Mouse (Mus musculus) liver, postnatal 0 days (tissue): Measurements from ENCODE around the gene Trpm6. TPM values are rescaled to one million over a fixed set of nuclear protein-coding genes. Genes with fewer than 3 reads are reported as not detected.

ENCODE experiments used
- ATAC-seq: fragments of 200-750 bp; cut with Nextera tagmentation; 2 replicates; pipeline ENCODE4 v1.8.0; 2017; ENCODE audit warnings: mild to moderate bottlenecking, moderate library complexity
- DNase-seq: peaks from one replicate; pipeline ENCODE4 v3.0.0-alpha.2; 2016
- H3K27ac ChIP-seq: fragments of 300-500 bp; sonication (generic); 2 replicates; pipeline ENCODE4 v1.5.1; 2014; ENCODE audit warnings: antibody characterized with exemption, moderate library complexity, mild to moderate bottlenecking, low read depth
- H3K27me3 ChIP-seq: fragments of 300-500 bp; sonication (generic); 2 replicates; pipeline ENCODE4 v1.6.1; 2014; ENCODE audit warnings: low read length, control low read depth, mixed read lengths; ENCODE audit not compliant: insufficient read depth
- H3K36me3 ChIP-seq: fragments of 300-500 bp; sonication (generic); replicated peaks from 2 replicates; pipeline ENCODE4 v1.6.1; 2014; ENCODE audit warnings: mild to moderate bottlenecking, control low read depth, low read length, moderate library complexity, mixed read lengths; ENCODE audit not compliant: insufficient read depth
- H3K4me1 ChIP-seq: fragments of 300-500 bp; sonication (generic); 2 replicates; pipeline ENCODE4 v1.6.1; 2014; ENCODE audit warnings: antibody characterized with exemption, mild to moderate bottlenecking, control low read depth; ENCODE audit not compliant: insufficient read depth
- H3K4me2 ChIP-seq: fragments of 300-500 bp; sonication (generic); 2 replicates; pipeline ENCODE4 v1.6.1; 2014; ENCODE audit warnings: low read depth, mild to moderate bottlenecking, low read length, moderate library complexity, mixed read lengths
- H3K4me3 ChIP-seq: fragments of 300-500 bp; sonication (generic); 2 replicates; pipeline ENCODE4 v1.5.1; 2014; ENCODE audit warnings: low read depth, low read length
- H3K9ac ChIP-seq: fragments of 300-500 bp; sonication (generic); replicated peaks from 2 replicates; pipeline ENCODE4 v1.6.1; 2014; ENCODE audit warnings: mild to moderate bottlenecking, moderate library complexity
- H3K9me3 ChIP-seq: fragments of 300-500 bp; sonication (generic); 2 replicates; pipeline ENCODE4 v1.6.1; 2016; ENCODE audit warnings: mild to moderate bottlenecking, control low read depth, low read length, mixed read lengths
- CTCF ChIP-seq: sonication (generic); IDR thresholded peaks from 2 replicates; pipeline ENCODE4 v1.5.1; 2016; ENCODE audit warnings: antibody characterized with exemption, low read depth
- EP300 ChIP-seq: IDR thresholded peaks from 2 replicates; pipeline ENCODE4 v1.6.1; 2016; ENCODE audit warnings: antibody characterized with exemption, low read depth, mild to moderate bottlenecking
- WGBS: fragments of 180-500 bp; shearing (Covaris S2); extraction: QIAGEN DNeasy Blood & Tissue Kit; methylation state at CpG from one replicate; pipeline ENCODE4 v1.1.7; 2014; ENCODE audit not compliant: insufficient replicate concordance; 5-methylcytosine and 5-hydroxymethylcytosine counted together
- polyA plus RNA-seq: library from polyadenylated mRNA; unstranded; fragments of >200 nt; fragmentation: Nextera tagmentation; extraction: Ambion mirVana; gene quantifications from 2 replicates; pipeline ENCODE4 v1.2.1, GENCODE M21; 2015

The Trpm6 gene
- polyA plus RNA-seq, 1 experiment from 2014 or later: 0.05 TPM

- ATAC-seq (no peak), DNase-seq (peak; percentile 77)
- peaks cover 12% of the 10 kb centered on the region for H3K4me1 ChIP-seq
- no peak overlapping the region for H3K4me2 ChIP-seq
- no peak overlapping the region for H3K9ac ChIP-seq
- H3K36me3 ChIP-seq: peaks cover 7% of the 10 kb centered on the region; the same call in 1 of the 2 replicates
- 30% methylated on average over 1 of the region's 1 CpGs for WGBS
- no peaks in the 10 kb centered on the region for H3K27me3 ChIP-seq
- no peak overlapping the region for H3K27ac ChIP-seq
- H3K9me3 ChIP-seq: no peaks in the 10 kb centered on the region
- no peak overlapping the region for H3K4me3 ChIP-seq
- TF ChIP-seq EP300: no peak
- TF ChIP-seq CTCF: peak; percentile 88
These were observed 33.4 kb upstream of the Trpm6 start for GRCm38 (mm10) chr19:18716374-18716773.

DNA sequence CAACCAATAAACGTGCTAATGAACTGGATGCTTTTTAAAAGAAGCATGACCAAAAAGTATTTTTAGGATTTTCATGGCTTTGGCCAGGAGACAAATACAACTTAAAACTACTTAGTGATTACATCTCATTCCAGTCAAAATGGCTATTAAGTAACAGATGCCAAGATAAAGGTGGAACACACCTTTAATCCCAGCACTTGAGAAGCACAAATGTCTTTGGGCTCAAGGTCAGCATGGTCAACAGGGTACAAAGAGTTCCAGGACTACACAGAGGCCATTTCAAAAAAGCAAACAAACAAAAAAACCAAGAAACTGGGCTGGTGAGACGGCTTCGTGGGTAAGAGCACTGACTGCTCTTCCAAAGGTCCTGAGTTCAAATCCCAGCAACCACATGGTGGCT lies 29.4 kb upstream of the Trpm6 start:
- DNase-seq: no peak
- 85% methylated on average over 3 of the region's 3 CpGs for WGBS
- no peaks in the 10 kb centered on the region for H3K27me3 ChIP-seq
- H3K4me2 ChIP-seq: no peak overlapping the region
- ATAC-seq: no peak
- no peak overlapping the region for H3K9ac ChIP-seq
- no peaks in the 10 kb centered on the region for H3K9me3 ChIP-seq
- no peaks in the 10 kb centered on the region for H3K4me1 ChIP-seq
- H3K27ac ChIP-seq: no peak overlapping the region
- H3K36me3 ChIP-seq: peaks cover 7% of the 10 kb centered on the region; the same call in 1 of the 2 replicates
- TF ChIP-seq CTCF (no peak), EP300 (no peak)
- no peak overlapping the region for H3K4me3 ChIP-seq

GRCm38 (mm10) chr19:18725186-18725585 lies 24.6 kb upstream of the Trpm6 start:
- Histone ChIP-seq H3K9me3 (no peaks in the 10 kb centered on the region), H3K27me3 (no peaks in the 10 kb centered on the region), H3K36me3 (no peaks in the 10 kb centered on the region), H3K4me1 (no peaks in the 10 kb centered on the region), H3K9ac (no peak overlapping the region), H3K27ac (no peak overlapping the region), H3K4me2 (no peak overlapping the region), H3K4me3 (no peak overlapping the region)
- ATAC-seq (no peak), DNase-seq (no peak)
- TF ChIP-seq CTCF (0 out of 2 replicates have a peak, but pooled peaks have one; percentile 21), EP300 (no peak)
- 72% methylated on average over 2 of the region's 2 CpGs for WGBS

DNA sequence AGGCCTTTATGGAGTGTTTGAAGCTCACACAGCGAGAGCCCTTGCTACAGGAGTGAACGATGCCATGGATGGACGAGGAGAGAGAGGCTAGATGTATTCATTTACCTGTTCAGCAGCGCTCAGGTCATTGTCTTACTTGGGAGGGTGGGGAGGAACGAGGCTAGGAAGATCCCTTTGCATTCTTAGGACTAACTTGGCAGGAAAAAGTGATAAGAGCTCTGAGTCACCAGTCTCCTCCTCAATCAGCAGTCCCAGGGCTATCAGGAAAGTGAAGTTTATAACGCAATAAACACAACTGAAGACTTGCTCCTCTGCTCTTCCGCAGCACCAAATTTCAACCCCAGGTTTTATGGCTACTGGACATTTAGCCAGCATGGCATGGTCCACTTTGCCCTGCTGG lies 19.5 kb upstream of the Trpm6 start:
- H3K36me3 ChIP-seq: no peaks in the 10 kb centered on the region
- H3K9ac ChIP-seq: no peak overlapping the region
- no peaks in the 10 kb centered on the region for H3K9me3 ChIP-seq
- no peaks in the 10 kb centered on the region for H3K27me3 ChIP-seq
- H3K4me1 ChIP-seq: no peaks in the 10 kb centered on the region
- no peak overlapping the region for H3K4me2 ChIP-seq
- no peak for ATAC-seq
- H3K4me3 ChIP-seq: no peak overlapping the region
- H3K27ac ChIP-seq: no peak overlapping the region
- TF ChIP-seq EP300: no peak
- no peak for TF ChIP-seq CTCF
- WGBS: 56% methylated on average over 7 of the region's 7 CpGs
- DNase-seq: no peak

DNA sequence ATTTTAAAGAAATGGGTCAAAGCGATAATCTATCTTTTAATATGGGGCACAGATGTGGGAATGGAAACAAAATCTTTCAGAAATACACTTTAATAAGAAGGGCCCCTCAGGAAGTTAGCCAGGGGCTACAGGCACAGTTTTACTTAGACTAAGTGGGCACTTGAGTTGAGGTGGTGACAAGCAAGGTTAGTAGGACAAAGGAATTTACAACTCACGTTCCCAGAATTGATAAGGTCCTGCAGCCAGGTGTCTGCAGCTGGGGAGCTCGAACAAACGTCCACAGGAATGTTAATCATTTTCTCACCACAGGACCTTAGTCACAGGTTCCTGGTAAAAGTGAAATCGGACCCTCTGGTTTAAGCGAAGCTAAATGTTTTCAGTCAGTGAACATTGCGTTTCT lies 18.7 kb upstream of the Trpm6 start:
- Histone ChIP-seq H3K27me3 (no peaks in the 10 kb centered on the region), H3K27ac (no peak overlapping the region), H3K4me2 (no peak overlapping the region), H3K9ac (no peak overlapping the region), H3K36me3 (no peaks in the 10 kb centered on the region), H3K4me3 (no peak overlapping the region), H3K4me1 (no peaks in the 10 kb centered on the region), H3K9me3 (no peaks in the 10 kb centered on the region)
- DNase-seq (no peak), ATAC-seq (no peak)
- TF ChIP-seq EP300 (no peak), CTCF (no peak)
- WGBS: 44% methylated on average over 7 of the region's 7 CpGs

GRCm38 (mm10) chr19:18735901-18736300 lies 13.9 kb upstream of the Trpm6 start:
- Histone ChIP-seq H3K4me2 (no peak overlapping the region), H3K4me3 (no peak overlapping the region)
- WGBS: 88% methylated on average over 4 of the region's 4 CpGs

DNA sequence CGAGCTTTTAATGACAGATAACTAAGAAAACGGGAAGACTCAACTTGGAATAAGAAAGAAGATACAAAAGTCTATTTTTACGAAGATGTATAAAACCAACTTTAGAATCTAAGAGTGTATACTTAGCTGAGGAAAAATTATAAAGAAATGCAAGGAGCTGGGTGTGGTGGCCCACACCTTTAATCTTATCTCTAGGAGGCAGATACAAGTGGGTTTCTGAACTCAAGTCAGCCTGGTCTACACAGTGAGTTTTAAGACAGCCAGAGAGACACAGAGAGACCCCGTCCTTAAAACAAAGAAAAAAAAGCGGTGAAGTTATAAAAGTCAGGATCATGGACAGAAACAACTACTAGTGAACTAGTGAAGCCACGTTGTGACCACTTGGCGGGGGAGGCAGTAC lies 10.6 kb upstream of the Trpm6 start:
- H3K4me1 ChIP-seq: no peaks in the 10 kb centered on the region
- no peak overlapping the region for H3K9ac ChIP-seq
- TF ChIP-seq CTCF: no peak
- no peaks in the 10 kb centered on the region for H3K9me3 ChIP-seq
- DNase-seq (no peak), ATAC-seq (no peak)
- H3K27ac ChIP-seq: no peak overlapping the region
- H3K4me3 ChIP-seq: no peak overlapping the region
- no peaks in the 10 kb centered on the region for H3K27me3 ChIP-seq
- no peak overlapping the region for H3K4me2 ChIP-seq
- WGBS: 71% methylated on average over 7 of the region's 7 CpGs
- no peaks in the 10 kb centered on the region for H3K36me3 ChIP-seq

More at GRCm38 (mm10) chr19:18735901-18736300, 13.9 kb upstream of the Trpm6 start:
- Histone ChIP-seq H3K36me3 (no peaks in the 10 kb centered on the region), H3K9ac (no peak overlapping the region), H3K27me3 (no peaks in the 10 kb centered on the region), H3K4me1 (no peaks in the 10 kb centered on the region), H3K9me3 (no peaks in the 10 kb centered on the region), H3K27ac (no peak overlapping the region)
- DNase-seq (no peak), ATAC-seq (no peak)
- TF ChIP-seq EP300: no peak
- no peak for TF ChIP-seq CTCF
